Mouse (Mus musculus) C3H10T1/2 (cell line): ENCODE data around the gene Ahdc1. TPM values are rescaled to one million over a fixed set of nuclear protein-coding genes. Genes with fewer than 3 reads are reported as not detected.

Experiments used
- polyA plus RNA-seq, 2 experiments: library from polyadenylated mRNA; unstranded; fragments of >200 nt; fragmentation: generic; extraction: Trizol; gene quantifications; one replicate each; pipeline ENCODE4 v1.2.1; 2012; ENCODE audit warnings: missing spikeins in 2 of 2

Gene Ahdc1
- polyA plus RNA-seq, result 10 to 100 TPM in 1 of 2 experiments, 1 to 10 TPM in 1; 3.5 to 50.8 TPM

GRCm38 (mm10) chr4:133011028-133011820 is at the start of gene Ahdc1:
Ahdc1 (plus strand) TSS chr4:133011260.

GRCm38 (mm10) chr4:132973814-132974398 is 37.2 kb upstream of the Ahdc1 start, which contains the start of gene Fgr:
Fgr (plus strand) TSS chr4:132974095.

Other genes with a start within 250 kb of the Ahdc1 start
- 10 to 100 TPM; 21.8 to 42.1 TPM for gene Rpa2, start 242.9 kb upstream of the Ahdc1 start, polyA plus RNA-seq
- gene Themis2, start 214.9 kb upstream of the Ahdc1 start, polyA plus RNA-seq, result not detected
- 10 to 100 TPM; 20.8 to 34.2 TPM for gene Ppp1r8, start 168.1 kb upstream of the Ahdc1 start, polyA plus RNA-seq
- gene Stx12, start 126.8 kb upstream of the Ahdc1 start, polyA plus RNA-seq, result 10 to 100 TPM in 1 of 2 experiments, 1 to 10 TPM in 1; 2.7 to 22.1 TPM
- 10 to 100 TPM in 1 of 2 experiments, 1 to 10 TPM in 1; 5.5 to 19.0 TPM for gene Fam76a, start 88.7 kb upstream of the Ahdc1 start, polyA plus RNA-seq
- gene Fgr, start 37.2 kb upstream of the Ahdc1 start, polyA plus RNA-seq, result under 1 TPM in 1 of 2 experiments, not detected in 1; 0.01 TPM
- gene Wasf2, start 119.2 kb downstream of the Ahdc1 start, polyA plus RNA-seq, result 10 to 100 TPM in 1 of 2 experiments, 1 to 10 TPM in 1; 9.9 to 56.7 TPM
- under 1 TPM; 0.05 to 0.11 TPM for gene Cd164l2, start 200.9 kb downstream of the Ahdc1 start, polyA plus RNA-seq
- gene Gpr3, start 201.3 kb downstream of the Ahdc1 start, polyA plus RNA-seq, result under 1 TPM; 0.02 to 0.13 TPM
- gene Map3k6, start 229.6 kb downstream of the Ahdc1 start, polyA plus RNA-seq, result 1 to 10 TPM in 1 of 2 experiments, under 1 TPM in 1; 0.74 to 1.4 TPM